Mouse (Mus musculus): ENCODE results near the gene Tshz2. TPM values are rescaled to one million over a fixed set of nuclear protein-coding genes. Genes with fewer than 3 reads are reported as not detected.
"Not testable (repeated sequence)": the region's sequence is repeated elsewhere in the genome, so short reads cannot be mapped to it uniquely, and the experiment has no call there.

Tshz2 gene
- polyA plus RNA-seq, 1 experiment from 2014 or later = 0.88 TPM

- WGBS = 91% methylated on average over 6 of the region's 6 CpGs
- no peaks in the 10 kb centered on the region for H3K9me3 ChIP-seq
- no peak overlapping the region for H3K4me3 ChIP-seq
- no peaks in the 10 kb centered on the region for H3K36me3 ChIP-seq (replicated peaks)
- H3K27me3 ChIP-seq (ENCODE audit: poor library complexity, severe bottlenecking) = no peaks in the 10 kb centered on the region
- peaks cover 4% of the 10 kb centered on the region; the same call in 1 of the 2 replicates for H3K4me1 ChIP-seq
- no peak for DNase-seq (ENCODE audit: extremely low spot score, low spot score)
- H3K27ac ChIP-seq = no peak overlapping the region
Observed at GRCm38 (mm10) chr2:169778740-169779345, 146.0 kb downstream of the Tshz2 start.

- H3K27me3 ChIP-seq (ENCODE audit: poor library complexity, severe bottlenecking); DNase-seq (ENCODE audit: extremely low spot score, low spot score); H3K4me1 ChIP-seq; H3K9me3 ChIP-seq; H3K36me3 ChIP-seq (replicated peaks); H3K4me3 ChIP-seq; H3K27ac ChIP-seq: not testable (repeated sequence)
Observed at GRCm38 (mm10) chr2:169781671-169782070, 148.9 kb downstream of the Tshz2 start.

- no peak for DNase-seq (ENCODE audit: extremely low spot score, low spot score)
- Histone ChIP-seq H3K27ac (no peak overlapping the region), H3K4me3 (no peak overlapping the region), H3K36me3 (replicated peaks) (no peaks in the 10 kb centered on the region), H3K4me1 (peaks cover 12% of the 10 kb centered on the region; the same call in 1 of the 2 replicates), H3K9me3 (no peaks in the 10 kb centered on the region; the same call in 1 of the 2 replicates), H3K27me3 (ENCODE audit: poor library complexity, severe bottlenecking) (no peaks in the 10 kb centered on the region)
- 89% methylated on average over 26 of the region's 26 CpGs for WGBS
Observed at GRCm38 (mm10) chr2:169782874-169783680, 150.3 kb downstream of the Tshz2 start.

DNA sequence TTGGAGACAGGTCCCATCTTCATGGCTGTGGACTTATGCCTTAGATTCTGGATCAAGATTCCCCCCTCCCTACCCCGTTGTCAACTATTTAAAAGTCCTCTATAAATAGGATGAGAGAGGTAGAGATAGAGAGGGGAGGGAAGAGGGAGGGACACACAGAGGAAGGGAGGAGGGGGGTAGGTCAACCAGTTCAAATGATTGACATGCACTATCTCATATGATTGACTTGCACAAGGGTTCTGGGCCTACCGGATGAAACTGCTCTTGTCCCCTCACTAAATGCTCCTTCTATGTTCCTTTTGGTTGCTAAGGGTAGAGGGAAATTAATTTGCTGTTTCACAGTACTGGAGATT is 150.8 kb downstream of the Tshz2 start:
- no peak for DNase-seq (ENCODE audit: extremely low spot score, low spot score)
- no peaks in the 10 kb centered on the region; the same call in 1 of the 2 replicates for H3K27me3 ChIP-seq (ENCODE audit: poor library complexity, severe bottlenecking)
- no peak overlapping the region for H3K27ac ChIP-seq
- H3K36me3 ChIP-seq (replicated peaks) = no peaks in the 10 kb centered on the region
- H3K4me3 ChIP-seq = no peak overlapping the region
- no peaks in the 10 kb centered on the region; the same call in 1 of the 2 replicates for H3K9me3 ChIP-seq
- H3K4me1 ChIP-seq = peaks cover 12% of the 10 kb centered on the region; the same call in 1 of the 2 replicates
- 83% methylated on average over 2 of the region's 2 CpGs for WGBS

- H3K9me3 ChIP-seq = no peaks in the 10 kb centered on the region; the same call in 1 of the 2 replicates
- 91% methylated on average over 5 of the region's 5 CpGs for WGBS
- H3K4me1 ChIP-seq = peaks cover 26% of the 10 kb centered on the region
- no peak overlapping the region for H3K4me3 ChIP-seq
- peaks cover 33% of the 10 kb centered on the region for H3K27me3 ChIP-seq (ENCODE audit: poor library complexity, severe bottlenecking)
- no peaks in the 10 kb centered on the region for H3K36me3 ChIP-seq (replicated peaks)
- no peak overlapping the region for H3K27ac ChIP-seq
- no peak for DNase-seq (ENCODE audit: extremely low spot score, low spot score)
Observed at GRCm38 (mm10) chr2:169787381-169787780, 154.6 kb downstream of the Tshz2 start.

- H3K27me3 ChIP-seq (ENCODE audit: poor library complexity, severe bottlenecking) = peaks cover 39% of the 10 kb centered on the region
- no peaks in the 10 kb centered on the region for H3K36me3 ChIP-seq (replicated peaks)
- no peak overlapping the region for H3K4me3 ChIP-seq
- no peak overlapping the region for H3K27ac ChIP-seq
- H3K9me3 ChIP-seq = no peaks in the 10 kb centered on the region; the same call in 1 of the 2 replicates
- H3K4me1 ChIP-seq = peaks cover 32% of the 10 kb centered on the region
- WGBS = 85% methylated on average over 11 of the region's 11 CpGs
- no peak for DNase-seq (ENCODE audit: extremely low spot score, low spot score)
Observed at GRCm38 (mm10) chr2:169787906-169788305, 155.1 kb downstream of the Tshz2 start.

GRCm38 (mm10) chr2:169790439-169791131 is 157.8 kb downstream of the Tshz2 start:
- Histone ChIP-seq H3K9me3 (no peaks in the 10 kb centered on the region), H3K4me3 (peak overlapping the region; percentile 41), H3K36me3 (replicated peaks) (no peaks in the 10 kb centered on the region), H3K4me1 (peaks cover 35% of the 10 kb centered on the region), H3K27ac (0 out of 2 replicates have a peak overlapping the region, but pooled peaks have one; percentile 44), H3K27me3 (ENCODE audit: poor library complexity, severe bottlenecking) (peaks cover 65% of the 10 kb centered on the region)
- DNase-seq (ENCODE audit: extremely low spot score, low spot score) = peak; percentile 58
- WGBS = 5% methylated on average over 12 of the region's 12 CpGs

DNA sequence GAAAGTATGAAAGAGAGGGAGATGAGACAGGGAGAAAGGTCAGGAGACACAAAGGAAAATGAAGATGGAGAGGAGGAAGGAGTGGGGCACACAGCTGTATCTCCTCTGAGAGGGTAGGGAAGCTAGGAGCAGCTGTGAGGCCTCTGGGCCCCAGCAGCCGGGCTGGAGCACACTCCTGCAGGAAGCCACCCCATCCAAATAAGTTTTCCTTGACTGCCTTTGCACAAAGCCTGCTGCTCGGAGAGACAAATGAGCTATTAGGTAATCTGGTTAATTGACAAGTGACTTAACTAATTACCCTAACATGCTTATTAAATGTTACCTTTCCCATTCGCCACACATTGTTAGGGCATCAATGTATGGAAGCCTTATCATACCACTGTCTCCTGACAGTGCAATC is 159.9 kb downstream of the Tshz2 start:
- Histone ChIP-seq H3K36me3 (replicated peaks) (no peaks in the 10 kb centered on the region), H3K4me3 (no peak overlapping the region), H3K27ac (no peak overlapping the region), H3K27me3 (ENCODE audit: poor library complexity, severe bottlenecking) (peaks cover 80% of the 10 kb centered on the region), H3K9me3 (no peaks in the 10 kb centered on the region), H3K4me1 (peaks cover 29% of the 10 kb centered on the region)
- no peak for DNase-seq (ENCODE audit: extremely low spot score, low spot score)
- 16% methylated on average over 3 of the region's 3 CpGs for WGBS

- Histone ChIP-seq H3K27ac (no peak overlapping the region), H3K9me3 (no peaks in the 10 kb centered on the region), H3K4me1 (no peaks in the 10 kb centered on the region), H3K36me3 (replicated peaks) (no peaks in the 10 kb centered on the region), H3K4me3 (no peak overlapping the region), H3K27me3 (ENCODE audit: poor library complexity, severe bottlenecking) (peaks cover 7% of the 10 kb centered on the region; the same call in 1 of the 2 replicates)
- DNase-seq (ENCODE audit: extremely low spot score, low spot score) = no peak
- WGBS = 94% methylated on average over 6 of the region's 6 CpGs
Observed at GRCm38 (mm10) chr2:169802241-169802640, 169.4 kb downstream of the Tshz2 start.

- H3K36me3 ChIP-seq (replicated peaks) = no peaks in the 10 kb centered on the region
- DNase-seq (ENCODE audit: extremely low spot score, low spot score) = no peak
- peaks cover 2% of the 10 kb centered on the region; the same call in 1 of the 2 replicates for H3K4me1 ChIP-seq
- WGBS = 76% methylated on average over 5 of the region's 5 CpGs
- no peak overlapping the region for H3K4me3 ChIP-seq
- H3K9me3 ChIP-seq = no peaks in the 10 kb centered on the region
- H3K27ac ChIP-seq = no peak overlapping the region
- no peaks in the 10 kb centered on the region for H3K27me3 ChIP-seq (ENCODE audit: poor library complexity, severe bottlenecking)
Observed at GRCm38 (mm10) chr2:169804380-169804779, 171.6 kb downstream of the Tshz2 start.

- DNase-seq (ENCODE audit: extremely low spot score, low spot score) = no peak
- H3K4me3 ChIP-seq = no peak overlapping the region
- peaks cover 2% of the 10 kb centered on the region; the same call in 1 of the 2 replicates for H3K4me1 ChIP-seq
- H3K36me3 ChIP-seq (replicated peaks) = no peaks in the 10 kb centered on the region
- no peak overlapping the region for H3K27ac ChIP-seq
- no peaks in the 10 kb centered on the region for H3K27me3 ChIP-seq (ENCODE audit: poor library complexity, severe bottlenecking)
- no peaks in the 10 kb centered on the region for H3K9me3 ChIP-seq
- WGBS = 91% methylated on average over 12 of the region's 12 CpGs
Observed at GRCm38 (mm10) chr2:169805545-169805944, 172.7 kb downstream of the Tshz2 start.

- DNase-seq (ENCODE audit: extremely low spot score, low spot score) = no peak
- Histone ChIP-seq H3K4me1 (peaks cover 13% of the 10 kb centered on the region), H3K9me3 (no peaks in the 10 kb centered on the region), H3K27ac (no peak overlapping the region), H3K36me3 (replicated peaks) (no peaks in the 10 kb centered on the region), H3K27me3 (ENCODE audit: poor library complexity, severe bottlenecking) (no peaks in the 10 kb centered on the region), H3K4me3 (no peak overlapping the region)
- WGBS = 85% methylated on average over 5 of the region's 5 CpGs
Observed at GRCm38 (mm10) chr2:169811589-169811988, 178.8 kb downstream of the Tshz2 start.

GRCm38 (mm10) chr2:169812055-169812454 is 179.2 kb downstream of the Tshz2 start:
- no peaks in the 10 kb centered on the region for H3K36me3 ChIP-seq (replicated peaks)
- no peak overlapping the region for H3K4me3 ChIP-seq
- no peak for DNase-seq (ENCODE audit: extremely low spot score, low spot score)
- H3K27me3 ChIP-seq (ENCODE audit: poor library complexity, severe bottlenecking) = no peaks in the 10 kb centered on the region
- H3K27ac ChIP-seq = no peak overlapping the region
- 93% methylated on average over 8 of the region's 8 CpGs for WGBS
- peaks cover 13% of the 10 kb centered on the region for H3K4me1 ChIP-seq
- no peaks in the 10 kb centered on the region for H3K9me3 ChIP-seq

Measured in forebrain, embryonic 10.5 days (tissue).